ENCODE assay signal across 10 mouse cellular contexts in the genomic region with DNA sequence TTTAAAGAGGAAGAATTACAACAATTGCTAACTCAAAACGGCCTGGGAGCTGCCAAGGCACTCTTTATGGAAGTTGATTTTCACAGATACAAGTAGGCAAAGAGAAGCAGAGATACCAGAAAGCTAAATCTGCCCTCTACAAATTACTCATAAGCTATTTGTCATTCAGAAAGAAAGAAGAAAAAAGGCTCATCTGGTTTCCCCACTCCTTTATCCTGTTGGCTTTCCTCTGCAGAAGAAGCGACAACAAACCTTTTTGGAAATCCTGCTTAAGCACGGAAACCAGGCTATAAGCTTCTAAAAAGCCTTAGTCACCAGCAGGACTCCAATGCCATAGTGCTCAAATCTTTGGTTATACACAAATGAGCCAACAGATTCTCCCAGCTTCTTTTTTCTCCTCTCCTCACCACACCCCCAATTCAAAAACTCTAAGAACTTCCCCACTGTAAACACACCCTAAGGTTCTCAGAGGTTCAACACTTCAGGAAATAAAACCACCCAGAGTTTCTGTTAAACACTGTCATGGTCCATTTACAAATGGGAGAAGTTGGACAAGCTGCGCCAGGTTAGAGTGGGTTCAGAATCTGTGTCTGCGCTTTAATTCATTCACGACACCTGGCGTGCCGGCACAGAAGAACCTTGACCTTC.
"Had no signal": no experiment of that assay in that cellular context is flagged by ENCODE, and none has a peak within 500 bp of the region (broad histone marks: within the 10 kb centered on the region; RNA-seq: fewer than 3 reads in every experiment).

No protein-coding gene starts in this region.

- ATAC-seq: liver, embryonic 12.5 days had no signal

- H3K4me1 ChIP-seq: liver, embryonic 12.5 days; neural tube, embryonic 12.5 days had no signal

- DNase-seq: kidney, adult 2 months; kidney, postnatal 14 days; midbrain, embryonic 14.5 days; thymus, adult 18-20 months; thymus, postnatal 14 days had no signal

- H3K27me3 ChIP-seq: kidney, embryonic 15.5 days; limb, embryonic 15.5 days; lung, embryonic 15.5 days had no signal

- H3K4me3 ChIP-seq: kidney, embryonic 15.5 days; limb, embryonic 15.5 days; liver, embryonic 12.5 days; lung, embryonic 15.5 days; neural tube, embryonic 12.5 days had no signal

- H3K9ac ChIP-seq: kidney, embryonic 15.5 days; limb, embryonic 15.5 days; liver, embryonic 12.5 days; lung, embryonic 15.5 days; neural tube, embryonic 12.5 days had no signal

- H3K27ac ChIP-seq: kidney, embryonic 15.5 days; limb, embryonic 15.5 days; liver, embryonic 12.5 days; lung, embryonic 15.5 days; neural tube, embryonic 12.5 days had no signal

- H3K4me2 ChIP-seq: kidney, embryonic 15.5 days; limb, embryonic 15.5 days; liver, embryonic 12.5 days; lung, embryonic 15.5 days; neural tube, embryonic 12.5 days had no signal
